Mouse (Mus musculus) liver, embryonic 11.5 days (tissue): ENCODE results near the gene Map2k1. TPM values are rescaled to one million over a fixed set of nuclear protein-coding genes. Genes with fewer than 3 reads are reported as not detected.

ENCODE experiments used
- microRNA-seq: library from miRNA; unstranded; fragments of <30 nt; microRNA quantifications from one replicate; pipeline ENCODE4, GENCODE M21; 2017; ENCODE audit warnings: borderline number of aligned reads
- polyA plus RNA-seq: library from polyadenylated mRNA; unstranded; fragments of >200 nt; fragmentation: Nextera tagmentation; extraction: Ambion mirVana; gene quantifications from 2 replicates; pipeline ENCODE4 v1.2.1, GENCODE M21; 2014

The Map2k1 gene
- polyA plus RNA-seq, 1 experiment from 2014 or later, result 68.1 TPM

Small RNA genes lying within 50 kb of the gene (microRNA-seq; reads per million reads assigned to microRNA genes)
- gene Gm24106, result not detected

Other genes starting within 250 kb of the Map2k1 start
- gene Smad6, start 231.6 kb downstream of the Map2k1 start, polyA plus RNA-seq, result 10.1 and 11.1 TPM in 2 replicates
- gene Lctl, start 136.5 kb downstream of the Map2k1 start, polyA plus RNA-seq, result not detected in 2 replicates
- gene Zwilch, start 80.5 kb downstream of the Map2k1 start, polyA plus RNA-seq, result 45.5 and 47.1 TPM in 2 replicates
- gene Rpl4, start 80.3 kb downstream of the Map2k1 start, polyA plus RNA-seq, result 1,747 and 1,789 TPM in 2 replicates
- gene Snapc5, start 74.4 kb downstream of the Map2k1 start, polyA plus RNA-seq, result 24.3 and 25.1 TPM in 2 replicates
- 2.5 and 5.4 TPM in 2 replicates for gene Uchl4, start 18.4 kb downstream of the Map2k1 start, polyA plus RNA-seq
- gene Tipin, start 27.9 kb upstream of the Map2k1 start, polyA plus RNA-seq, result 361 and 387 TPM in 2 replicates
- gene Dis3l, start 87.7 kb upstream of the Map2k1 start, polyA plus RNA-seq, result 18.2 and 21.3 TPM in 2 replicates
- gene Megf11, start 132.0 kb upstream of the Map2k1 start, polyA plus RNA-seq, result 0.53 and 0.66 TPM in 2 replicates